Mouse (Mus musculus) adrenal gland, adult (tissue): ENCODE data around the gene Cldn24.
A peak's percentile ranks its signal among the peaks of the same experiment; 100 is the strongest.

Source experiments
- DNase-seq, 2 experiments: peaks; one replicate each; pipeline ENCODE4 v3.0.0; 2022 to 2023; ENCODE audit warnings: low spot score in 1 of 2; ENCODE audit not compliant: inconsistent age in 2 of 2

Gene Cldn24

GRCm38 (mm10) chr8:47826911-47827310, 5.0 kb downstream of the Cldn24 start:
- no peak for DNase-seq

GRCm38 (mm10) chr8:47832616-47833015, 10.7 kb downstream of the Cldn24 start:
- DNase-seq, result peak; percentile 55 to 79

- DNase-seq, result no peak
Measured at GRCm38 (mm10) chr8:47833944-47834343, 12.0 kb downstream of the Cldn24 start.

DNA sequence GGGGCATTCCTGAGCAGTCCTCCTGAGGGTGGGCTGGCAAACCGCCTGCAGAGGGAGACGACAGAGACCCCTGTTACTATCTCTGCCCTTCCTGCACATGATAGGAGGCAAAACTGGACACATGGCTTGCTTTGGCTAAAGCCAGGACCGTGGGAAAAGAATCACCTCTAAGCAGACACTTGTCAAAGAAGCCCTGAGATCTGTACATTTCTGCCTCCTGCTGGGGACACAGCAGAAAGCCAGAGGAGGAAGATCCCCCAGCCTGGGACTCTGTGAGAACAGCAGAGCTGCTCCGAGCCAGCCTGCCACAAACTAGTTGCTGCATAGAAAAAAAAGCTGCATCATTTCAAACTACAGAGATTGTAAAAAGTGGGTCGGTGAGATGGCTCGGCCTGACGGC, 21.1 kb downstream of the Cldn24 start:
- DNase-seq, result no peak

DNA sequence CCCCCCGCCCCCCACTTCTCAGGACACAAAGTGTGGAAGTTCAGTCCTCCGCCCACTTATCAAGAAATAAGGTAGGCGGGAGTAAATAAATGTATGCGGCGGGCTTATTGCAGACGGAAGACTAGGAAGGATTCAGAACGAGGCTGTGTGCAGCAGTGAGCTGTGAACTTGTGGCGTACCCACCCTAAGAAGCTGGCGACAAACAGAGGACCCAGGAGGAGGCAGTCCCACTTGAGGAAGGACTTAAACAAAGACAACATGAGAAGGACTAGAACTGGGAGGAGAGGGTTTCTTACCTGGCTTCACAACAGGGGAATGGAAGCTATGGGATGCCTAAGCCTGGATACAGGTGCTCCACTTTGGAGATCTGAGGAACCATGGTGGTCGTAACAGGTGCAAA, 21.7 kb downstream of the Cldn24 start:
- DNase-seq, result no peak

DNA sequence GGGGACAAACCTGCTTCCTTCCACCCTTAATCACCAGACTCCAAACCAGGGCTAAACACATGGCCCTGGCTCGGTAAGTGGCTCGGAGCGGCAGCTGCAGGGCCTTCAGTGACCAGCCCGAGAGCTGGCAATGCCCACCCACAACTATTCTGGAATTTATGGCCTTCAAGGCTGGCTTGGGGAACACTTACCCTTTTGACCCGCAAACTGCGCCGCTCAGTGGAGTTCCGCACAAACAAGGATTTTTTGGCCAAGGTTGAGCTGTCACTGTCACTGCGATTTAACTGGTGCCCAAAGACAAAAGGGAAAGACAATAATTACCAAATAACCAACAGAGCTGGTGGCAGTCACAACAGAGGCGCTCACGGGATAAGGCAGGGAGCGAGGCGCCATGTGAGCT, 24.0 kb downstream of the Cldn24 start:
- peak; percentile 57 to 82 for DNase-seq

DNA sequence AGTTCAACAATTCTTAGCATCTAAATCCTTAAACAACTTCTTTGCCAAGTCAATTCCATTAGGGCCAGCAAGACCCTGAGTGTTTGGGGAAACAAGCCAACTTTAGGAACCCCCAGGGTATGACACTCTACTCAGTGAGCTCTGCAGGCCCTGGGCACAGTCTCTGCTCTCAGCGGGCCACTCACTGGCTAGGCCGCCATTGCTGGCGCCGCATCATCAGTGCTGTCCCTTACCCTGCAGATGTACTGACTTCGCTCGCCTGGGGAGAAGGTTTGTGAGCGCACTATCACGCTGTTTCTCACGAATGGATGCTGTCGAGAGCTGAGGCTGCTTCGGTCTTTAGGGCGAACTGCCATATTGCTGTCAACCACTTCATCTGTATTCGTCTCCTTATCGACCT, 25.2 kb downstream of the Cldn24 start:
- DNase-seq, result no peak

DNA sequence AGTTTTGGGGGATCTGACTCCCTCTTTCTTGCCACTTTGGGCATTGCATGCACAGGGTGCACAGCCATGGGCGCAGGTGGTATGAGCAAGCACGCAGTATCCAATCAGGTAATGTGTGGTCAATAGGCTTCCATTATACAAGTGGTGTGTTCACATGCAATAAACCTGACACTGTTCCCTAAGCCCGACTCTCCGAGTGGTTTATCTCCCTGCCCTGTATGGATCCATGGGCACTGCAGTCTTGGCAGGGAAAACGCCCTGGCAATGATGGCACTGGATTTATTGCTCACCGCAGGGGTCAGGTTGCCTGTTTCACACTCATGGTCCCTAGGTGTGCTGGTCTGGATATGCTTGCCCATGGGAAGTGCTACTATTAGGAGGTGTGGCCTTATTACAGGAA, 26.0 kb downstream of the Cldn24 start:
- DNase-seq, result no peak

DNA sequence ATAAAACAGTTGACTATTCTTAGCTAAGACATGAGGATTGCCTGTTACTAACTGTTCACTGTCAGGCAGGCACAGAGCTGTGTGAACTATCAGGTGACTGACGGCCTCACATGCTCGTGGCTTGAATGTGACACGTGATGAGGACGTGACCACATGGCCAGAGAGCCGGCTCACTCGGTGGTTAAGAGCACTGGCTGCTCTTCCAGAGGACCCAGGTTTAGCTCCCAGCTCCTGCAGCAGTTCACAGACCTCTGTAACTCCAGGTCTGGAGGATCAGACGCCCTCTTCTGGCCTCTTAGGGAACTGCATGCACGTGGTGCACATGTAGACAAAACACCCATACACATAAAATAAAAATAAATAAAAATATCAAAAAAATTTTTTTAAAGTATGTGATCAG, 27.9 kb downstream of the Cldn24 start:
- DNase-seq, result no peak

DNA sequence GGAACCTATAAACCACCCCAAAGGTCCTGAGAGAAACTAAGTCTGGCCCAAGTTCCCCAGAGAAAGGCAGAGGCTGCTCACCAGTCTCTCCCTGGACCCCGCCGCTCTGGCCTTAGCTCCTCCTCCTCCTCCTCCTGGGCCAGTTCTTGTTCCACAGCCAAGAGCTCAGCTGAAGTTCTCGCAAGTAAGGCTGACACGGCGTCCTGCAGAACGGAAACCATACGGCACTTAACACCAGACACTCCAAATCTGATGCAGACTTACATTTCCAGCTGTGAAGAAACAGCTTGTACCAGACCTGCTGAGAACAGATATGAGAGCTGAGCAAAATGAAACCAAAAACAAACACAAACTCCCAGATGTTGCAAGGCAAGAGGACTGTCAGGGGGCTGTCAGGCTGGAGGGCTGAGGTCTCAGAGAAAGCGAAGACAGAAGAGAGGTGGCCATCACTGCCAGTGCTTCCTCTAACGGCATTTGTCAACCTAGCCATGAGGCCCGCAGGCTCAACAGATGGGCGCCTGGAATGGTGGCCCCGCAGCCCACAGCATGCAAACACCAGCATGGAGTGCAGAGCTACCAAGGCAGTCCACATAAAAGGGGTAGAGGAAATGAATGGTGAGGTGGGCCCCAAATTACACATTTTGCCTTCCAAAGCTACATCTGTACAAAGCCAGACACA, 30.0 kb downstream of the Cldn24 start:
- peak in 1 of 2 experiments; percentile 64 for DNase-seq

GRCm38 (mm10) chr8:47852737-47853136, 30.8 kb downstream of the Cldn24 start:
- no peak for DNase-seq

GRCm38 (mm10) chr8:47853356-47853755, 31.4 kb downstream of the Cldn24 start:
- DNase-seq, result no peak

- no peak for DNase-seq
Measured at GRCm38 (mm10) chr8:47859259-47859658, 37.3 kb downstream of the Cldn24 start.

- no peak for DNase-seq
Measured at GRCm38 (mm10) chr8:47866568-47866967, 44.6 kb downstream of the Cldn24 start.

GRCm38 (mm10) chr8:47867067-47867466, 45.1 kb downstream of the Cldn24 start:
- DNase-seq, result peak; percentile 79 to 94
